Mouse (Mus musculus): ENCODE measurements around the gene Lrba.

- TF ChIP-seq CTCF (IDR thresholded peaks at IDR 0.05; ENCODE audit: extremely low read depth, insufficient read depth, low read length) (no peak), POLR2A (IDR thresholded peaks at IDR 0.05; ENCODE audit: extremely low read depth, insufficient read depth, low read length) (no peak)
Observed at GRCm38 (mm10) chr3:86709472-86709871, 485.0 kb downstream of the Lrba start.
